Mouse (Mus musculus) cerebellum, adult 2 months (tissue): Measurements from ENCODE around the gene Zzef1. TPM values are rescaled to one million over a fixed set of nuclear protein-coding genes. Genes with fewer than 3 reads are reported as not detected.

ENCODE experiments used
- DNase-seq, 2 experiments: peaks; one replicate each; pipeline ENCODE4 v3.0.0; 2021
- H3K27ac ChIP-seq: fragments of 200-500 bp; 2 replicates; pipeline ENCODE4 v1.5.1; 2012; ENCODE audit warnings: low read length, control low read depth, inconsistent platforms; ENCODE audit not compliant: insufficient read depth
- H3K27me3 ChIP-seq: fragments of 200-500 bp; 2 replicates; pipeline ENCODE4 v1.6.1; 2012; ENCODE audit warnings: inconsistent platforms, mild to moderate bottlenecking, low read length, moderate library complexity; ENCODE audit not compliant: control insufficient read depth, insufficient read depth
- H3K4me1 ChIP-seq: fragments of 200-500 bp; 2 replicates; pipeline ENCODE4 v1.6.1; 2011; ENCODE audit warnings: low read length; ENCODE audit not compliant: control insufficient read depth, insufficient read depth
- H3K4me3 ChIP-seq: fragments of 200-500 bp; replicated peaks from 2 replicates; pipeline ENCODE3; 2011; ENCODE audit warnings: mild to moderate bottlenecking, low read depth, low read length, control low read depth; ENCODE audit not compliant: insufficient read depth
- CTCF ChIP-seq: fragments of 200-500 bp; IDR thresholded peaks from 2 replicates; pipeline ENCODE4 v1.5.1; 2011; ENCODE audit warnings: low read depth, mild to moderate bottlenecking, control low read depth, low read length, moderate library complexity, borderline replicate concordance; ENCODE audit not compliant: insufficient read depth
- POLR2A ChIP-seq: fragments of 200-500 bp; IDR thresholded peaks from 2 replicates; pipeline ENCODE4 v1.6.1; 2011; ENCODE audit warnings: low read length, control low read depth, borderline replicate concordance; ENCODE audit not compliant: insufficient read depth
- WGBS: fragments of 180-500 bp; shearing (Covaris S2); methylation state at CpG from one replicate; pipeline ENCODE4 v1.1.7; 2018; 5-methylcytosine and 5-hydroxymethylcytosine counted together
- polyA plus RNA-seq: library from polyadenylated mRNA; depleted of rRNA; stranded (reverse); fragments of >200 nt; gene quantifications from 2 replicates; pipeline ENCODE4 v1.2.3, GENCODE M21; 2012

Gene Zzef1
- polyA plus RNA-seq, 1 experiment: 35.3 TPM

- no peaks in the 10 kb centered on the region for H3K27me3 ChIP-seq
- WGBS: 93% methylated on average over 3 of the region's 3 CpGs
- TF ChIP-seq POLR2A: no peak
- no peak for TF ChIP-seq CTCF
Observed at GRCm38 (mm10) chr11:72854251-72854650, 58.2 kb downstream of the Zzef1 start.

GRCm38 (mm10) chr11:72856764-72857163, 60.7 kb downstream of the Zzef1 start:
- DNase-seq: no peak
- 80% methylated on average over 2 of the region's 2 CpGs for WGBS

More at GRCm38 (mm10) chr11:72854251-72854650, 58.2 kb downstream of the Zzef1 start:
- no peaks in the 10 kb centered on the region for H3K4me1 ChIP-seq
- H3K4me3 ChIP-seq: no peak overlapping the region
- H3K27ac ChIP-seq: no peak overlapping the region
- no peak for DNase-seq

GRCm38 (mm10) chr11:72861236-72861635, 65.2 kb downstream of the Zzef1 start:
- H3K4me1 ChIP-seq: no peaks in the 10 kb centered on the region
- no peak for TF ChIP-seq POLR2A
- TF ChIP-seq CTCF: no peak
- 96% methylated on average over 3 of the region's 3 CpGs for WGBS
- H3K27me3 ChIP-seq: no peaks in the 10 kb centered on the region
- no peak for DNase-seq
- H3K4me3 ChIP-seq: no peak overlapping the region
- no peak overlapping the region for H3K27ac ChIP-seq

More at GRCm38 (mm10) chr11:72856764-72857163, 60.7 kb downstream of the Zzef1 start:
- TF ChIP-seq POLR2A: no peak
- TF ChIP-seq CTCF: no peak
- Histone ChIP-seq H3K27ac (no peak overlapping the region), H3K4me3 (no peak overlapping the region), H3K4me1 (no peaks in the 10 kb centered on the region), H3K27me3 (no peaks in the 10 kb centered on the region)

- no peak for DNase-seq
- H3K27me3 ChIP-seq: no peaks in the 10 kb centered on the region
- no peak for TF ChIP-seq CTCF
- no peak for TF ChIP-seq POLR2A
- H3K27ac ChIP-seq: no peak overlapping the region
- WGBS: 88% methylated on average over 7 of the region's 7 CpGs
- H3K4me3 ChIP-seq: no peak overlapping the region
- H3K4me1 ChIP-seq: no peaks in the 10 kb centered on the region
Observed at GRCm38 (mm10) chr11:72866446-72866845, 70.4 kb downstream of the Zzef1 start.

GRCm38 (mm10) chr11:72872061-72872460, 76.0 kb downstream of the Zzef1 start:
- Histone ChIP-seq H3K27ac (no peak overlapping the region), H3K27me3 (no peaks in the 10 kb centered on the region), H3K4me3 (no peak overlapping the region), H3K4me1 (no peaks in the 10 kb centered on the region)
- WGBS: 82% methylated on average over 1 of the region's 1 CpGs
- TF ChIP-seq POLR2A (no peak), CTCF (no peak)
- DNase-seq: no peak

GRCm38 (mm10) chr11:72892623-72893022, 96.6 kb downstream of the Zzef1 start:
- Histone ChIP-seq H3K27me3 (no peaks in the 10 kb centered on the region), H3K4me1 (no peaks in the 10 kb centered on the region), H3K4me3 (no peak overlapping the region), H3K27ac (no peak overlapping the region)
- WGBS: 80% methylated on average over 1 of the region's 1 CpGs
- DNase-seq: no peak
- no peak for TF ChIP-seq CTCF
- no peak for TF ChIP-seq POLR2A

GRCm38 (mm10) chr11:72908391-72908790, 112.4 kb downstream of the Zzef1 start:
- Histone ChIP-seq H3K4me1 (no peaks in the 10 kb centered on the region), H3K4me3 (no peak overlapping the region), H3K27me3 (no peaks in the 10 kb centered on the region), H3K27ac (no peak overlapping the region)
- WGBS: 95% methylated on average over 4 of the region's 4 CpGs
- DNase-seq: no peak
- TF ChIP-seq POLR2A: no peak
- TF ChIP-seq CTCF: no peak

GRCm38 (mm10) chr11:72917299-72917996, 121.4 kb downstream of the Zzef1 start:
- WGBS: 78% methylated on average over 7 of the region's 7 CpGs
- no peaks in the 10 kb centered on the region for H3K27me3 ChIP-seq
- no peak overlapping the region for H3K27ac ChIP-seq
- no peak overlapping the region for H3K4me3 ChIP-seq
- H3K4me1 ChIP-seq: no peaks in the 10 kb centered on the region
- no peak for TF ChIP-seq POLR2A
- TF ChIP-seq CTCF: no peak
- DNase-seq: no peak

- peaks cover 18% of the 10 kb centered on the region for H3K4me1 ChIP-seq
- H3K27ac ChIP-seq: no peak overlapping the region
- no peak overlapping the region for H3K4me3 ChIP-seq
- no peaks in the 10 kb centered on the region for H3K27me3 ChIP-seq
- WGBS: 86% methylated on average over 4 of the region's 4 CpGs
- TF ChIP-seq POLR2A: no peak
- no peak for TF ChIP-seq CTCF
- no peak for DNase-seq
Observed at GRCm38 (mm10) chr11:72923116-72923515, 127.1 kb downstream of the Zzef1 start.
